Mouse (Mus musculus): ENCODE data around the gene Olfr951. TPM values are rescaled to one million over a fixed set of nuclear protein-coding genes. Genes with fewer than 3 reads are reported as not detected.

Olfr951 gene
- polyA plus RNA-seq (2015; fragmentation: Nextera tagmentation; extraction: Ambion mirVana) = 0.11 TPM in 1 of 2 replicates, not detected in the other

GRCm38 (mm10) chr9:39387110-39387509 is at the start of gene Olfr951:
Olfr951 (plus strand) TSS chr9:39387410.
- H3K9ac ChIP-seq = no peak within 1 kb of the TSS
- no peak within 1 kb of the TSS for H3K4me2 ChIP-seq (replicated peaks)
- H3K4me3 ChIP-seq (replicated peaks) = no peak within 1 kb of the TSS
- H3K36me3 ChIP-seq = no peaks in the 10 kb centered on the region
- H3K27me3 ChIP-seq = no peaks in the 10 kb centered on the region
- H3K4me1 ChIP-seq = no peaks in the 10 kb centered on the region
- H3K9me3 ChIP-seq (replicated peaks) = no peaks in the 10 kb centered on the region
- H3K27ac ChIP-seq (replicated peaks) = no peak within 1 kb of the TSS
- ATAC-seq (ENCODE audit: insufficient number of reproducible peaks, low FRiP score, low TSS enrichment, low read depth) = no peak
- WGBS = 92% methylated on average over 2 of the region's 2 CpGs

- no peak within 1 kb of the TSS for H3K9ac ChIP-seq
These were observed 39.8 kb downstream of the Olfr951 start, which contains the start of gene Olfr952 for GRCm38 (mm10) chr9:39427048-39427447. Olfr952 (minus strand) TSS chr9:39427148.

More at GRCm38 (mm10) chr9:39427048-39427447, 39.8 kb downstream of the Olfr951 start, which contains the start of gene Olfr952:
- Histone ChIP-seq H3K4me2 (replicated peaks) (no peak within 1 kb of the TSS), H3K27me3 (no peaks in the 10 kb centered on the region), H3K27ac (replicated peaks) (no peak within 1 kb of the TSS), H3K4me1 (no peaks in the 10 kb centered on the region), H3K4me3 (replicated peaks) (no peak within 1 kb of the TSS), H3K36me3 (no peaks in the 10 kb centered on the region), H3K9me3 (replicated peaks) (no peaks in the 10 kb centered on the region)
- no peak for ATAC-seq (ENCODE audit: insufficient number of reproducible peaks, low FRiP score, low TSS enrichment, low read depth)

Other genes with a start within 250 kb of the Olfr951 start
- gene Olfr943, start 221.1 kb upstream of the Olfr951 start, polyA plus RNA-seq (2015; fragmentation: Nextera tagmentation; extraction: Ambion mirVana) = not detected in 2 replicates
- 0.17 TPM in 1 of 2 replicates, not detected in the other for gene Olfr944, start 185.5 kb upstream of the Olfr951 start, polyA plus RNA-seq (2015; fragmentation: Nextera tagmentation; extraction: Ambion mirVana)
- 0.05 TPM in 1 of 2 replicates, not detected in the other for gene Olfr1537, start 137.4 kb upstream of the Olfr951 start, polyA plus RNA-seq (2015; fragmentation: Nextera tagmentation; extraction: Ambion mirVana)
- gene Olfr945, start 110.6 kb upstream of the Olfr951 start, polyA plus RNA-seq (2015; fragmentation: Nextera tagmentation; extraction: Ambion mirVana) = not detected in 2 replicates
- not detected in 2 replicates for gene Olfr948, start 61.4 kb upstream of the Olfr951 start, polyA plus RNA-seq (2015; fragmentation: Nextera tagmentation; extraction: Ambion mirVana)
- not detected in 2 replicates for gene Olfr952, start 39.7 kb downstream of the Olfr951 start, polyA plus RNA-seq (2015; fragmentation: Nextera tagmentation; extraction: Ambion mirVana)
- not detected in 2 replicates for gene Olfr954, start 69.3 kb downstream of the Olfr951 start, polyA plus RNA-seq (2015; fragmentation: Nextera tagmentation; extraction: Ambion mirVana)
- gene Olfr955, start 84.5 kb downstream of the Olfr951 start, polyA plus RNA-seq (2015; fragmentation: Nextera tagmentation; extraction: Ambion mirVana) = not detected in 2 replicates
- gene Olfr44, start 106.6 kb downstream of the Olfr951 start, polyA plus RNA-seq (2015; fragmentation: Nextera tagmentation; extraction: Ambion mirVana) = not detected in 2 replicates
- gene Olfr957, start 128.4 kb downstream of the Olfr951 start, polyA plus RNA-seq (2015; fragmentation: Nextera tagmentation; extraction: Ambion mirVana) = 0.40 and 0.59 TPM in 2 replicates
- gene Olfr958, start 166.6 kb downstream of the Olfr951 start, polyA plus RNA-seq (2015; fragmentation: Nextera tagmentation; extraction: Ambion mirVana) = 0.04 TPM in 1 of 2 replicates, not detected in the other
- 0.14 and 0.19 TPM in 2 replicates for gene Olfr959, start 188.2 kb downstream of the Olfr951 start, polyA plus RNA-seq (2015; fragmentation: Nextera tagmentation; extraction: Ambion mirVana)
- 87.5 and 106 TPM in 2 replicates for gene AW551984, start 217.0 kb downstream of the Olfr951 start, polyA plus RNA-seq (2015; fragmentation: Nextera tagmentation; extraction: Ambion mirVana)
- not detected in 2 replicates for gene Olfr148, start 223.2 kb downstream of the Olfr951 start, polyA plus RNA-seq (2015; fragmentation: Nextera tagmentation; extraction: Ambion mirVana)
- gene Olfr960, start 234.0 kb downstream of the Olfr951 start, polyA plus RNA-seq (2015; fragmentation: Nextera tagmentation; extraction: Ambion mirVana) = not detected in 2 replicates